Mouse (Mus musculus): Measurements from ENCODE around the gene N4bp1. TPM values are rescaled to one million over a fixed set of nuclear protein-coding genes. Genes with fewer than 3 reads are reported as not detected.
A peak's percentile ranks its signal among the peaks of the same experiment; 100 is the strongest.

Gene N4bp1
- total RNA-seq, 2 experiments from 2014 or later = 19.6 to 24.6 TPM

- intact Hi-C loops (cut with DNase I) = no loop called here
- DNase-seq = no peak
Measured at GRCm38 (mm10) chr8:86862155-86862816, 22.8 kb downstream of the N4bp1 start.

GRCm38 (mm10) chr8:86861516-86861915, 23.5 kb downstream of the N4bp1 start:
- intact Hi-C loops (cut with DNase I) = no loop called here
- DNase-seq = no peak

- DNase-seq = no peak
- intact Hi-C loops (cut with DNase I) = no loop called here
Measured at GRCm38 (mm10) chr8:86856248-86856647, 28.8 kb downstream of the N4bp1 start.

DNA sequence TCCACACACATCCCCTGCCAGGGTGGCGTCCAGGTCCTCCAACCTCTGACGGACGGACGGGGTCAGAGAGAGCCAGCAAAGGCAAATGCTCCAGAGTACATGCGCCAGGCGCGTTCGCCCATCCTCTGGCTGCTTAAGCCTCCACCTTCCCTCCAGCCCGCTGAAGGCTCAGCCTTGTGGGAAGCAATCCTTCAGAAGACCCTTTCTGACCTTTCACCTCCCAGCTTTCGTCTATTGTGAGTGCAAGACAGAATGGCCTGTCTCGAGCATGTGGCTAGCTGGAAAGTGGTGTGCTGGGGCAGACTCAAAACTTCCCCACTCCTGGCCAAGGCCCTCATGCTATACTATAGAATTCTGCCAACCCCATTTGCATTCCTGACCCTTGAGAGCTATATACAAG, 30.4 kb downstream of the N4bp1 start:
- intact Hi-C loops (cut with DNase I) = no loop called here
- no peak for DNase-seq

DNA sequence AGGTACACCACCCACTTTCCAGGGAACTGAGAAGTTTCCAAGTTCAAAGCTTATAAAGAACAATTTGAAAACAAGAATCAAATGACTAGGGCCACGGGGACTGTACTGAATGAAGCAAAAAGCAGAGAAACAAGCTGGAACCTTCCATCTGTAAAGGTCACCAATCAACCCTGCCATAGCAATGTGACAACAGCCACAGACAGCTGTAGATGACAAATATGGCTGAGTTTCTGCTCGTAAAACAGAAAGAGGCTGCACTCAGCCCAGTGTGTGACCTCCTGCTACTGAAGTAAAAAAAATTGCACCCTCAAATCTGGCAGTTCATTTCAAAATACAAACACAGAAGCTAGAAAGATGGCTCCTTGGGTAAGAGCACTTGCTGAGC, 31.1 kb downstream of the N4bp1 start:
- DNase-seq = no peak
- intact Hi-C loops (cut with DNase I) = no loop called here

DNA sequence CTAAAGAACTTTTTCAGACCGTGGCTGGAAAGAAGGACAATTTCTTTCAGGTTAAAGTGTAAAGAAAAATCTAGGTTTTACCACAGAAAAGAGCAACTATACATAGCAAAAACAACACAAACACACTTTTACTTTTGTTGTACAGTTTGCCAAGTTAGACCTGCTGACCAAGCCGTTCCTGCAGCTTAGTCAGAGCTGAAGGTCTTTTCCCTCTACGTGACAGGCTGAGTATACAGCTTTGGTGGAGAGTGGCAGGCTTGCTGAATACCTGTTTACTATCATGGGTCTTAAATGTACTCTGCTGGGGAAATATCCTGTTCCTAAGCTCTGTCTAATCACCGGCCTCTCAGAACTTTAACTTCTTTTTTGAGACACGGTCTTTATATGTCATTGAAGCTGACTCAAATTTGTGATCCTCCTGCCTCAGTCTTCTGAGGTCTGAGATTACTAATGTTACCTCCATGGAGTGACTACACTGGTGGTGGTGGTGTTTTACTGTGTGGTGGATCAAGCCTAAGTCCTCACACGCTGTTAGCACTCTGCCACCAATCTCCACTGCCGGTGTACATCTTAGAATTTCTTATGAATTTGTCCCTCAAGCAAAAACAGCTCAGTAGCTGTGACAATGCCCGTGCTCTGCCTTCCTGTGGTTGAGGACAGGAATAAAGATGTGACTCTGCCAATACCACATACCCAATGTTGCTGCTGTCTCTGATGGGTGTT, 31.6 kb downstream of the N4bp1 start:
- no peak for DNase-seq
- intact Hi-C loops (cut with DNase I) = no loop called here

DNA sequence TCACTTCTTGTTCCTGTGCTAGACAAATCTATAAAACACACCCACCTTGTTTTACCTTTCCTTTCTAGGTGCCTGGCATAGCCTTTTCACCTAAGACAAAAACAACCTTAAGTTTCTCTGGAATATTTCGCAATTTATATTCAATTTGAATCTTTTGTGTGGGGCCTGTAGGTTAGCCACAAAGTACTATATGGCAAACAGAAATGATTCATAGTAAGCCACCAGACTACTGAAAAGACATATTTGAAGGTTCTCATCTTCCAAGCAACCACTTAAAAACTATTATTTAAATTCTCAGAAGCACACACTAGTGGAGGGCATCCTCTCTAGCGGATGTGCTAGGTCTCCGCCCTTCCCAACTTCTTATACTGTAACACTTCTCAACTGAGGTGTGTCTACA, 32.6 kb downstream of the N4bp1 start:
- DNase-seq = no peak
- intact Hi-C loops (cut with DNase I) = no loop called here

DNA sequence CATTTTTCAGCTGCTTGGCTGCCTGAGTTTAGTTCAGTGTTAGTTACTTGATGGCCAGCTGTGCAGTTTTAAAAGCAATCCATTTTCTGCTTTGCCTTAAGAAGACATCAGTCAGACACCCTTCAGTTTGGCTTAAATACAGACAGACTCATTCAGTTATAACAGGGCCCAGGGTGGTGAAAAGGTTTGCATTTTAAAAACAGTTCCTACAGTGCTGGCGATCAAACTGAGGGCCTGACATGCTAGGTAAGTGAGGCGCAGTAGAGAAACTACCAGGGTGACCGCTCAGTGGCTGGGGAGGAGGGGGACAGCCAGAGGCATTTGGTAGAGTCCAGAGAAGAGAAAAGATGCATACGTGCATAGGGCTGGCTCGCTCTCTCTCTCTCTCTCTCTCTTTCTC, 36.2 kb downstream of the N4bp1 start:
- intact Hi-C loops (cut with DNase I) = no loop called here
- DNase-seq = no peak

DNA sequence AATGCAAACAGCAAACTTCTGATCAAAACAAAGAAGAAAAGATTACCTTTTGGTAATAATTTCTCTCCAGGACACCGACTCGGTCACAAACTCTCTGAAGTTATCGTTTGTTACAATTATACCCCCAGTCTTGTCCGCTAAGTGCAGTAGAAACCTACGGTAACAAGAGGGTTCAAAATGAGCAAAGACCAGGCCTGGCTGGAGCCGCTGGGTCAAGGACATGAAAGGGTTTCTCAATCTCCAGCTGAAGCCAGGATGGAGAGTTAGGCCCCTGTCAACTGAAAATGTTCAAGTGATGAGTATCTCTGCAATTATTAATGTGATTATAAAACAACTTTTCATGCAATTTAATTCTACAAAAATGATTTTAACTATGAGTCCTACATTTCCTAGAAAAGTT, 36.7 kb downstream of the N4bp1 start:
- DNase-seq = no peak
- intact Hi-C loops (cut with DNase I) = no loop called here

- DNase-seq = no peak
- intact Hi-C loops (cut with DNase I) = no loop called here
Measured at GRCm38 (mm10) chr8:86847091-86847490, 38.0 kb downstream of the N4bp1 start.

DNA sequence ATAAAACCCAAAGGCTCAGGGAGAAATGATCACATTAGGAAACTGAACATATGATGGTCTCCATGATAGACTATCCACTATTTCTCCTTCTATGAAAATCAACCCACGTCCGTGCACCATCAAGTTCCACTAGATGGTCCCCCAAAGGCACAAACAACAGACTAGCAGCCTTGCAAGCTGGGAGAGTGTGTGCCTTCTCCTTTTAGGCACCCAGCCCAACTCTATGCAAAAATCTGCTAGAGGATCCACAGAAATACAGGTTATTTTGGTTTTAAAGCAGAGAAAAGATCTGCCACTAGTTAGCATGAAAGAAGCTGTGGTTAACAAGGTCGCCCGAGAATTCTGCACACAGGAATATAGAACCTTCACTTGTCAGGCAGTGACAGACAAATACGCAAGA, 39.2 kb downstream of the N4bp1 start:
- DNase-seq = no peak
- intact Hi-C loops (cut with DNase I) = loop anchor here (2.0 kb wide), 1 partner anchor 57 kb away; no protein-coding TSS in a partner anchor

DNA sequence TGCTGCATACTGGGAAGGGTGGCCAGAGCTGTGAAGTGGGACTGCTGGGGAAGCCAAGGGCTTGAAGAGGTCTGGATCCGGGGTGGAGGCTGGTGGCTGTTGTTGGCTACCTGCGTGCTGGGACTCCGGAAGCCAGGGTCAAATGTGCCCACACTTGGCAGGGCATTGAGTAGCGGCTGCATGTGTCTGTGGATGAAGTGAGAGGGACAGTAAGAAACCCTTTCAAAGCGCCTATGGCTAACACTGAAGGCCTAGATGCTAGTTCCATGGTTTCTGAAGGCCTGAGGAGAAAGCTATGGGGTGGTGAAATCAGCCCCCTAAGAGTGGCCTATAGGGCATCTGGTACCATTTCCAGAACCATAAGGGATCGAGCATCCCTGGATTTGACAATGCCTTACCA, 40.2 kb downstream of the N4bp1 start:
- intact Hi-C loops (cut with DNase I) = loop anchor here (2.0 to 5.0 kb wide), 2 partner anchors 58 to 203 kb away; no protein-coding TSS in a partner anchor

DNA sequence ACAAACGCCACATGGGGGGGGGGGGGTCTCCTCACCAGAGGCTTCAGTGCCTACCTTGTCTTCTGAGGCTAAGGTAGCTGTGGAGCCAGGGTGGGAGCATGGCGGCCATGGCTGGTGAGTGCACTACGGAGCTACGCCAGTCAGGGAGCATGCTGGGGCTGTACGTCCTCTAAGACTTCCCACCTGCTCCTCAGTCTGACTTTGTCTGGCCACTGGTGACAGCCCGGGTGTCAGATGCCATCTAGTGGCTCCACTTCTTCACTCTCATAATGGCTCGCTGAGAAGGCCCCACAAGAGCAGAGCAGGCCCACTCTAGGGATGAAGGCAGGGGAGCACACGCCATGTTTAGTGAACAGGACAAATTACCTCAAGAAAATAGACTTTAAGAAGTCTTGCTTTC, 41.2 kb downstream of the N4bp1 start:
- intact Hi-C loops (cut with DNase I) = loop anchor here (2.0 to 5.0 kb wide), 2 partner anchors 59 to 202 kb away; no protein-coding TSS in a partner anchor
- DNase-seq = peak; percentile 71 to 72

More for the DNA sequence above, 40.2 kb downstream of the N4bp1 start:
- no peak for DNase-seq

DNA sequence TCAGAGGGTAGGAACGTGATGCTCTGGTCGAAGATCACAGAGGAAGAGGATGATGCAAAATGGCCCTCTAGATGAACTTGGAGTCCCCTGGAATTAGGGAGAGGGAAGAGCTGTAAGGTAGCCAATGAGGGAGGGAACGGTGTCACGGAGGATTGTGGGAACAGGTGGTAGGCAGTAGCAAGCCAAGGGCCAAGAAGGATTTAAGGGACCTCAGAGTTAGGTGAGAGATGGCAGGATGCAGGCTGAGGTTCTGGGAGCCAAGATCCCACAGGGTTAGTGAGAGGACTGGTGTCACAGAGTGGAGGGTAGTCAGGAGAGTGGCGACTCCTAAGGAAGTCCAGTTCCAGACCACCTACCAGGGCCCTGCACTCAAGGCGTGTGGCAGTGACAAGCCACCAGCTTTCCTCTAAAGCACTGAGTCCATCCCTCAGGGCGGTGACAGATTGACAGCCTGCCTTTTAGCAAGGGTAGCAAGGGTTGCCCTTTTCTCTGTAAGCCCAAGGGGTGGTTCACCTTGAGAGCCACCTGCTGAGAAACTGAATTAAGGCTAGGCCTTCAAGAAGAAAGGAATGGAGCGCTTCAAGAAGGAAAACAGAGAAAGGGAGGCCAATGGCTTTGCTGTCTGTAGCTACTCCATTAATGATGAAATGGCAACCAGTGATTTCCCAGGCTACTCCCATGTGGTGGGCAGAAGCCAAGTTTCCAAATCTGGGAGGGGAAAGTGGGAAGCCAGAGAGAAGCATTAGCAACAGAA, 43.3 kb downstream of the N4bp1 start:
- DNase-seq = no peak
- intact Hi-C loops (cut with DNase I) = loop anchor here (5.0 kb wide), 1 partner anchor 199 kb away; no protein-coding TSS in a partner anchor

- intact Hi-C loops (cut with DNase I) = loop anchor here (5.0 kb wide), 1 partner anchor 198 kb away; no protein-coding TSS in a partner anchor
Measured at GRCm38 (mm10) chr8:86840120-86840693, 44.9 kb downstream of the N4bp1 start.

GRCm38 (mm10) chr8:86838707-86839438, 46.2 kb downstream of the N4bp1 start:
- intact Hi-C loops (cut with DNase I) = no loop called here

More at GRCm38 (mm10) chr8:86840120-86840693, 44.9 kb downstream of the N4bp1 start:
- no peak for DNase-seq

GRCm38 (mm10) chr8:86837234-86837633, 47.8 kb downstream of the N4bp1 start:
- intact Hi-C loops (cut with DNase I) = no loop called here
- DNase-seq = no peak

More at GRCm38 (mm10) chr8:86838707-86839438, 46.2 kb downstream of the N4bp1 start:
- DNase-seq = no peak

DNA sequence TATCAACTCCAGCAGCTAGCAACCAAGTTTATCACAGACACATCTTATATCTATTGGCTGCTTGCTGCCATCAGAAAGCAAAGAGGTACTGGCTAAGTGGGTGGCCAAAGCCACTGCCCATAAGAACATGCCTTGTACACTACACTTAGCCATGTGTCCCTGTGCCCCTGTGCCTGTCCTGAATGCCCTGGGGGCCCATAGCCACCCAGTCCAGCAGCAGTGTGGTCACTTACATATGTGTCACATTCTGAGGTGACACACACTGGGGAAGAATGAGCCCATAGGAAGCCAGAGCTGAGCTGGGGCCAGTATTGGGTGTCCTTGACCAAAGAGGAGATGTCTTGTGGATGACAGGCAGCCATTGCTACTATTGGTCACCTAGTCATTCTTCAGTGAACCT, 49.2 kb downstream of the N4bp1 start:
- DNase-seq = no peak
- intact Hi-C loops (cut with DNase I) = no loop called here

DNA sequence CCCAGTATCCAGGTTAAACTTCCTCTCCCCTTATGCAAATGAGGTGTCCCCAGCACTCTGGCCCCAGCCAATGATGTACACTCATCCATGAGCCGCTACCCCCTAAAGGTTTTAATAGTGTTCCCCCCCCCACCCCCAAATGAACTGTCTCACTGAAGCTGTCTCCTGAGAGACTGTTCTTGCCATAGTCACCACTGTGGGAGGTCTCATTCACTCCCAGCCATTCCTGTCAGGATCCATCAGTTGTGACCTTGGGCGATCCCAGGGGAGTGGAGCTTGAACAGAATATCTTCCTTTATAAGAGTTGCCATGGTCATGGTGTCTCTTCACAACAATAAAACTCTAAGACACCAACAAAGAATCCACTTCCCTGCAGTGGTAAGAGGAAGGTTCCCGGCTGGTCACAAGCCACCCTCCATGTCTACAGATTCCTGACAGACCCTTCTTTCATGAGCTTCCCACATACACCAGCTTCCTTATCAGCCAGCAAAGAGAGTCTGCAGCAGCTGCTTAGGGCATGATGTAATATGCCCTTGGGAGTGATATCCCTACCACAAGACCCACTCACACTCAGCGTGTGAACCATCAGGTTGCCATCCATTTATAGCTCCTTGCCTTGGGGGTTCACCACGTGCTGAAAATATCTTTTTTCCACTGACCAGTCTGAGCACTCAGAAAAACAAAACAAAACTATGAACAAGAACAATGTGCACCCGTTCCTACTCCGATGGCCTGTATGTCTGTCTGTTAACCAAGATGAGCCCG, 50.4 kb downstream of the N4bp1 start:
- DNase-seq = no peak
- intact Hi-C loops (cut with DNase I) = no loop called here

All from heart, postnatal 10 days (tissue).